Mouse (Mus musculus): ENCODE data around the gene Ctrc. TPM values are rescaled to one million over a fixed set of nuclear protein-coding genes. Genes with fewer than 3 reads are reported as not detected.
A peak's percentile ranks its signal among the peaks of the same experiment; 100 is the strongest.

Gene Ctrc
- polyA plus RNA-seq, 1 experiment from 2014 or later, result not detected

- Histone ChIP-seq H3K4me2 (ENCODE audit: low read depth, low read length) (no peak overlapping the region), H3K4me1 (ENCODE audit: insufficient read depth) (0 out of 2 replicates have a peak, but pooled peaks cover 8% of the 10 kb centered on the region), H3K36me3 (replicated peaks; ENCODE audit: insufficient read depth, low read length) (no peaks in the 10 kb centered on the region), H3K27me3 (ENCODE audit: insufficient read depth, low read length) (no peaks in the 10 kb centered on the region), H3K4me3 (ENCODE audit: low read depth, low read length) (no peak overlapping the region), H3K9ac (replicated peaks) (no peak overlapping the region), H3K9me3 (ENCODE audit: low read length) (no peaks in the 10 kb centered on the region), H3K27ac (ENCODE audit: low read depth) (no peak overlapping the region)
- TF ChIP-seq CTCF (IDR thresholded peaks at IDR 0.05; ENCODE audit: low read depth) (no peak), EP300 (IDR thresholded peaks at IDR 0.05; ENCODE audit: low read depth) (no peak)
- WGBS (ENCODE audit: insufficient replicate concordance), result 71% methylated on average over 11 of the region's 11 CpGs
- ATAC-seq, result no peak
- DNase-seq, result no peak
Observed at GRCm38 (mm10) chr4:141830381-141830780, 15.8 kb downstream of the Ctrc start.

- H3K27ac ChIP-seq (ENCODE audit: low read depth), result no peak overlapping the region
- TF ChIP-seq CTCF (IDR thresholded peaks at IDR 0.05; ENCODE audit: low read depth) (no peak), EP300 (IDR thresholded peaks at IDR 0.05; ENCODE audit: low read depth) (no peak)
- H3K4me3 ChIP-seq (ENCODE audit: low read depth, low read length), result no peak overlapping the region
- no peak for DNase-seq
- no peaks in the 10 kb centered on the region for H3K4me1 ChIP-seq (ENCODE audit: insufficient read depth)
- 44% methylated on average over 4 of the region's 4 CpGs for WGBS (ENCODE audit: insufficient replicate concordance)
- H3K9me3 ChIP-seq (ENCODE audit: low read length), result no peaks in the 10 kb centered on the region
- H3K36me3 ChIP-seq (replicated peaks; ENCODE audit: insufficient read depth, low read length), result no peaks in the 10 kb centered on the region
- H3K4me2 ChIP-seq (ENCODE audit: low read depth, low read length), result no peak overlapping the region
- H3K9ac ChIP-seq (replicated peaks), result no peak overlapping the region
- no peak for ATAC-seq
- no peaks in the 10 kb centered on the region for H3K27me3 ChIP-seq (ENCODE audit: insufficient read depth, low read length)
Observed at GRCm38 (mm10) chr4:141828177-141828576, 18.0 kb downstream of the Ctrc start.

DNA sequence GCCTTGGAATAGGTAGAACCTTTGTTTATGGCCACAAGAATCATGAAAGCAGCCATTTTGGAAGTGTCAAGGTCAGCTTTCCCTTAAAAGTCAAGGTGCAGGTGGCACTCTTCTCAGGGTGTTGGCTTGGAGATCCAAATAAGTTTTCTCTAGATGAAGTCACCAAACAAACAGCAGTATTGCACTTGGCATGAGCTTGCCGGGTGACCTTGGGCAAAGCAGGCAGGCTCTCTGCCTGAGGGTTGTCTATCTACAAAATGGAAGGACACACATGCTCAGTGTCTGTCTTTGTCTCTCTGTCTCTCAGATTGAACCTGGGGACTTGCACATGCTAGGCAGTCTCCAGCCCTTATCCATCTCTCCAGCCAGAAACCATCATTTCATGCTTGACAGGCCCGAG is 18.8 kb downstream of the Ctrc start:
- H3K9ac ChIP-seq (replicated peaks), result no peak overlapping the region
- no peak for DNase-seq
- WGBS (ENCODE audit: insufficient replicate concordance), result 90% methylated on average over 2 of the region's 2 CpGs
- H3K27ac ChIP-seq (ENCODE audit: low read depth), result no peak overlapping the region
- ATAC-seq, result no peak
- H3K4me1 ChIP-seq (ENCODE audit: insufficient read depth), result peaks cover 4% of the 10 kb centered on the region; the same call in 1 of the 2 replicates
- no peaks in the 10 kb centered on the region for H3K9me3 ChIP-seq (ENCODE audit: low read length)
- no peak overlapping the region for H3K4me2 ChIP-seq (ENCODE audit: low read depth, low read length)
- no peaks in the 10 kb centered on the region for H3K27me3 ChIP-seq (ENCODE audit: insufficient read depth, low read length)
- no peak for TF ChIP-seq CTCF (IDR thresholded peaks at IDR 0.05; ENCODE audit: low read depth)
- TF ChIP-seq EP300 (IDR thresholded peaks at IDR 0.05; ENCODE audit: low read depth), result no peak
- H3K4me3 ChIP-seq (ENCODE audit: low read depth, low read length), result no peak overlapping the region
- no peaks in the 10 kb centered on the region for H3K36me3 ChIP-seq (replicated peaks; ENCODE audit: insufficient read depth, low read length)

DNA sequence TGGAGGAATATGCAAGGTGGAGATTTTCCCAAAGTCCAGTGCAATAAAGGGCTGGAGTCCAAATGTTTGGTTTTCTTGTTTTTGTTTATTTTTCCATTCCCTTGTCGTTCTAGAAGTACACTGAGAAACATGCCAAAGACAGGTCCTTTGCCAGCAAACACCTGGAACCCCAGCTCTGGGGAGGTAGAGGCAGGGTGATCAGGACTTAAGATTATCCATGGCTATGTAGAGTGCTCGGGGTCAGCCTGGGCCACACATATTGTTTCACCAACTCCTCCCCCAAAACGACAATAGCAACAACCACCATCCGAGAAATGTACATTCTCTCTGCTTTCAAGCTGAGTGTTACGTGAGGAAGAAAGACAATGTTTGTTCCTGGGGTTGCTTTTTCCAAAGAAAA is 20.1 kb downstream of the Ctrc start, which contains the start of gene Cela2a:
Cela2a (minus strand) TSS at position 101 of the 400 bp plus-strand sequence.
- Histone ChIP-seq H3K9me3 (ENCODE audit: low read length) (no peaks in the 10 kb centered on the region), H3K27me3 (ENCODE audit: insufficient read depth, low read length) (no peaks in the 10 kb centered on the region), H3K9ac (replicated peaks) (no peak within 1 kb of the TSS), H3K36me3 (replicated peaks; ENCODE audit: insufficient read depth, low read length) (no peaks in the 10 kb centered on the region), H3K4me3 (ENCODE audit: low read depth, low read length) (no peak within 1 kb of the TSS), H3K4me2 (ENCODE audit: low read depth, low read length) (no peak within 1 kb of the TSS), H3K27ac (ENCODE audit: low read depth) (no peak within 1 kb of the TSS), H3K4me1 (ENCODE audit: insufficient read depth) (peaks cover 5% of the 10 kb centered on the region; the same call in 1 of the 2 replicates)
- ATAC-seq (no peak), DNase-seq (no peak)
- WGBS (ENCODE audit: insufficient replicate concordance), result 56% methylated on average over 5 of the region's 5 CpGs
- TF ChIP-seq CTCF (IDR thresholded peaks at IDR 0.05; ENCODE audit: low read depth) (no peak), EP300 (IDR thresholded peaks at IDR 0.05; ENCODE audit: low read depth) (no peak)

- Histone ChIP-seq H3K4me1 (ENCODE audit: insufficient read depth) (peaks cover 5% of the 10 kb centered on the region; the same call in 1 of the 2 replicates), H3K36me3 (replicated peaks; ENCODE audit: insufficient read depth, low read length) (no peaks in the 10 kb centered on the region), H3K27me3 (ENCODE audit: insufficient read depth, low read length) (no peaks in the 10 kb centered on the region), H3K4me3 (ENCODE audit: low read depth, low read length) (no peak overlapping the region), H3K9ac (replicated peaks) (no peak overlapping the region), H3K4me2 (ENCODE audit: low read depth, low read length) (no peak overlapping the region), H3K27ac (ENCODE audit: low read depth) (peak overlapping the region; percentile 67), H3K9me3 (ENCODE audit: low read length) (no peaks in the 10 kb centered on the region)
- ATAC-seq, result peak; percentile 94
- no peak for TF ChIP-seq EP300 (IDR thresholded peaks at IDR 0.05; ENCODE audit: low read depth)
- no peak for TF ChIP-seq CTCF (IDR thresholded peaks at IDR 0.05; ENCODE audit: low read depth)
- DNase-seq, result peak; percentile 84
- WGBS (ENCODE audit: insufficient replicate concordance), result 42% methylated on average over 3 of the region's 3 CpGs
Observed at GRCm38 (mm10) chr4:141822979-141823378, 23.2 kb downstream of the Ctrc start.

GRCm38 (mm10) chr4:141822089-141822488 is 24.1 kb downstream of the Ctrc start:
- whole genome bisulfite sequencing (ENCODE audit: insufficient replicate concordance), result 75% methylated on average over 10 of the region's 10 CpGs
- TF ChIP-seq EP300 (IDR thresholded peaks at IDR 0.05; ENCODE audit: low read depth) (no peak), CTCF (IDR thresholded peaks at IDR 0.05; ENCODE audit: low read depth) (peak; percentile 43)
- Histone ChIP-seq H3K27me3 (ENCODE audit: insufficient read depth, low read length) (no peaks in the 10 kb centered on the region), H3K36me3 (replicated peaks; ENCODE audit: insufficient read depth, low read length) (no peaks in the 10 kb centered on the region), H3K9me3 (ENCODE audit: low read length) (no peaks in the 10 kb centered on the region), H3K4me3 (ENCODE audit: low read depth, low read length) (no peak overlapping the region), H3K4me2 (ENCODE audit: low read depth, low read length) (no peak overlapping the region), H3K9ac (replicated peaks) (no peak overlapping the region), H3K4me1 (ENCODE audit: insufficient read depth) (peaks cover 5% of the 10 kb centered on the region; the same call in 1 of the 2 replicates), H3K27ac (ENCODE audit: low read depth) (no peak overlapping the region)
- DNase-seq, result peak; percentile 33
- ATAC-seq, result no peak
